Mouse (Mus musculus) liver, postnatal 0 days (tissue): ENCODE results near the gene Arsg.

Experiments
- CTCF ChIP-seq: sonication (generic); IDR thresholded peaks from 2 replicates; pipeline ENCODE4 v1.5.1; 2016; ENCODE audit warnings: antibody characterized with exemption, low read depth
- EP300 ChIP-seq: IDR thresholded peaks from 2 replicates; pipeline ENCODE4 v1.6.1; 2016; ENCODE audit warnings: antibody characterized with exemption, low read depth, mild to moderate bottlenecking

DNA sequence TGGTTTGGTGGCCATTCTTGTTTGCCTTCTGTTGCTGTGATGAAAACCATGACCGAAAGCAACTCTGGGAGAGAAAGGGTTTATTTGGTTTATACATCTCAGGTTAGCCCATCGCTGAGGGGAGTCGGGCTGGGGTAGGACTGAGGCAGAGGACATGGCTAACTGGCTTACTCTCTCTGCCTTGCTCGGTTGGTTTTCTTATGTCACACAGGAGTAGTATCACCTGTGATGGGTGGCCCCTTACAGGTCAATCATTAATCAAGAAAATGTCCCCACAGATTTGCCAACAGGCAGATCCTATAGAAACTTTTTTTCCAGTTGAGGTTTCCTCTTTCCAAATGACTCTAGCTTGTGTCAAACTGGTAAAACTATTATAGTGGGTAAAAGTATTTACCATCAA lies 90.5 kb downstream of the Arsg start:
- TF ChIP-seq CTCF (no peak), EP300 (no peak)
